Mouse (Mus musculus) cortical plate, adult 2 months (tissue): ENCODE measurements at regions not wholly inside any gene's neighbourhood (a gene's known extent, or its start where the extent isn't known, plus 50 kb on each side); places are given as distances from the start of the nearest gene placed in this dataset.

Experiments used
- CTCF ChIP-seq: fragments of 200-500 bp; IDR thresholded peaks from 2 replicates; pipeline ENCODE4 v1.5.1; 2011; ENCODE audit warnings: mild to moderate bottlenecking, control low read depth, low read length; ENCODE audit not compliant: insufficient read depth; ENCODE audit errors: extremely low read depth
- POLR2A ChIP-seq: fragments of 200-500 bp; IDR thresholded peaks from 2 replicates; pipeline ENCODE4 v1.6.1; 2011; ENCODE audit warnings: mild to moderate bottlenecking, low read length, control low read depth; ENCODE audit not compliant: insufficient read depth; ENCODE audit errors: extremely low read depth

DNA sequence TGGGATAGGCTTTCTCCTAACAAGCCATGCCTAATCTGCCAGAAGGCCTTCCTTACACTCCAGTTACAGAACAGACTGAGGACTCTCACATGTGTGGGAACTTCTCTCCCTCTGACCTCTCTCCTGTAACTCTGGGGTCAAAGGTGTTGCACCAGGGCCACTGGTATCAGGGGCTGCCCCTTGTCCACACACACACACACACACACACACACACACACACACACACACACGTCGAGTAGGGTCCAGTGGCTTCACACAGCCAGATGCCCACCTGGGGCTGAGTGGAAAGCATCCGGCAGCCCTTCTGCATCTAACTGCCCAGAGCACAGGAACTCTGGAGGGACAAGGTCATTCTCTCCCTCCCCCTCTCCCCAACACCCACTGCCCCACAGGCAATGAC, 123.1 kb upstream of the Ddit4l start:
- TF ChIP-seq CTCF, result no peak
- TF ChIP-seq POLR2A, result no peak
